In genomic region chr13:55022715-55023114, GRCm38 (mm10) we compare ENCODE assay signal across 10 mouse cellular contexts. TPM values are rescaled to one million over a fixed set of nuclear protein-coding genes. Genes with fewer than 3 reads are reported as not detected.
A peak's percentile ranks its signal among the peaks of the same experiment; 100 is the strongest.
DNase-seq lines count a peak whose midpoint lies in the region; ATAC-seq lines count a peak whose summit lies in the region.
"Had no signal": no experiment of that assay in that cellular context is flagged by ENCODE, and none has a peak within 500 bp of the region (broad histone marks: within the 10 kb centered on the region; RNA-seq: fewer than 3 reads in every experiment).

No protein-coding gene starts in this region.

- WGBS in kidney, embryonic 14.5 days, result 73% methylated on average over 9 of the region's 9 CpGs

- intact Hi-C loops in heart, postnatal 36 days (cut with DNase I), result no loop called here
- intact Hi-C loops in left cerebral cortex, postnatal 14 days (cut with DNase I), result no loop called here

- no peak for ATAC-seq in kidney, embryonic 14.5 days (ENCODE audit: low FRiP score, low TSS enrichment)
- peak; percentile 56; the same call in 1 of the 2 replicates for ATAC-seq in megakaryocyte-erythroid progenitor cell, adult 5-6 weeks (replicated peaks; ENCODE audit: low FRiP score, low TSS enrichment, poor library complexity, severe bottlenecking)

- H3K27ac ChIP-seq in kidney, embryonic 14.5 days (ENCODE audit: low read depth, low read length), result no peak overlapping the region

- no peak overlapping the region for H3K4me2 ChIP-seq in kidney, embryonic 14.5 days (replicated peaks; ENCODE audit: low read depth, low read length)

- H3K4me1 ChIP-seq in kidney, embryonic 14.5 days (ENCODE audit: control insufficient read depth, insufficient read depth, low read length), result no peaks in the 10 kb centered on the region

- H3K9me3 ChIP-seq in kidney, embryonic 14.5 days (ENCODE audit: control insufficient read depth, low read length), result no peaks in the 10 kb centered on the region

- no peaks in the 10 kb centered on the region for H3K27me3 ChIP-seq in kidney, embryonic 14.5 days (ENCODE audit: control insufficient read depth, insufficient read depth, low read length)

- DNase-seq in kidney, adult 18-20 months, result peak; percentile 14
- DNase-seq in MN1 (ENCODE audit: low spot score), result peak; percentile 30
- peak; percentile 14 to 21 for DNase-seq in heart, postnatal 36 days
- no peak for DNase-seq in urinary bladder, postnatal 14 days (ENCODE audit: low spot score)
- no peak for DNase-seq in right cerebral cortex, postnatal 36 days (ENCODE audit: low spot score in 2 of 2)
- no peak for DNase-seq in left cerebral cortex, postnatal 14 days (ENCODE audit: low spot score in 2 of 2)
- DNase-seq: cerebellum, adult 11-12 months had no signal

- no peak overlapping the region for H3K9ac ChIP-seq in kidney, embryonic 14.5 days (ENCODE audit: low read depth, low read length)

- H3K4me3 ChIP-seq in kidney, embryonic 14.5 days (ENCODE audit: low read length), result no peak overlapping the region

- H3K36me3 ChIP-seq in kidney, embryonic 14.5 days (ENCODE audit: control insufficient read depth, insufficient read depth, low read length), result peaks cover 2% of the 10 kb centered on the region; the same call in 1 of the 2 replicates

RNA-seq across cellular contexts. Expression of gene Hk3, which starts 1.5 kb away (rescaled TPM):
- polyA plus RNA-seq in kidney, embryonic 14.5 days (2014; fragmentation: Nextera tagmentation; extraction: Ambion mirVana), result 0.53 and 0.83 TPM in 2 replicates
- under 1 TPM; 0.72 to 0.87 TPM for total RNA-seq in heart, postnatal 36 days (2021)
- 2.6 TPM in 1 of 2 replicates, not detected in the other for total RNA-seq in megakaryocyte-erythroid progenitor cell, adult 5-6 weeks (2014; fragmentation: Nextera tagmentation)
- total RNA-seq in megakaryocyte-erythroid progenitor cell, adult 5-6 weeks (2017), result 0.38 and 1.9 TPM in 2 replicates
- total RNA-seq in left cerebral cortex, postnatal 14 days (2021), result 1 to 10 TPM; 1.3 to 1.8 TPM
- total RNA-seq: MEL had no signal

Comparison
In these comparisons a context has a peak if more than half of its experiments do, and no peak if none do; other contexts are left out.
1. DNase-seq: peak in kidney, adult 18-20 months (single experiment), MN1 (single experiment) and heart, postnatal 36 days (2 of 2); none in urinary bladder, postnatal 14 days (single experiment), right cerebral cortex, postnatal 36 days (0 of 2) and left cerebral cortex, postnatal 14 days (0 of 2).